Mouse (Mus musculus) intestine, embryonic 15.5 days (tissue): ENCODE results near the gene Ncbp3. TPM values are rescaled to one million over a fixed set of nuclear protein-coding genes. Genes with fewer than 3 reads are reported as not detected.

ENCODE experiments used
- ATAC-seq: fragments of 200-750 bp; cut with Nextera tagmentation; 2 replicates; pipeline ENCODE4 v1.8.0; 2017; ENCODE audit warnings: moderate TSS enrichment, moderate library complexity
- H3K27ac ChIP-seq: fragments of 300-500 bp; sonication (generic); 2 replicates; pipeline ENCODE4 v1.5.1; 2015; ENCODE audit warnings: mild to moderate bottlenecking, inconsistent platforms
- H3K27me3 ChIP-seq: fragments of 300-500 bp; sonication (generic); replicated peaks from 2 replicates; pipeline ENCODE4 v1.6.1; 2015; ENCODE audit warnings: inconsistent platforms
- H3K36me3 ChIP-seq: fragments of 300-500 bp; sonication (generic); 2 replicates; pipeline ENCODE4 v1.6.1; 2015; ENCODE audit warnings: inconsistent platforms
- H3K4me1 ChIP-seq: fragments of 300-500 bp; sonication (generic); replicated peaks from 2 replicates; pipeline ENCODE4 v1.6.1; 2015; ENCODE audit warnings: inconsistent platforms
- H3K4me2 ChIP-seq: fragments of 300-500 bp; sonication (generic); replicated peaks from 2 replicates; pipeline ENCODE4 v1.6.1; 2015; ENCODE audit warnings: mild to moderate bottlenecking, inconsistent platforms
- H3K4me3 ChIP-seq: fragments of 300-500 bp; sonication (generic); replicated peaks from 2 replicates; pipeline ENCODE4 v1.5.1; 2015; ENCODE audit warnings: inconsistent platforms
- H3K9ac ChIP-seq: fragments of 300-500 bp; sonication (generic); 2 replicates; pipeline ENCODE4 v1.6.1; 2015; ENCODE audit warnings: inconsistent platforms
- H3K9me3 ChIP-seq: fragments of 300-500 bp; sonication (generic); 2 replicates; pipeline ENCODE4 v1.6.1; 2016; ENCODE audit warnings: inconsistent platforms
- WGBS: fragments of 180-500 bp; shearing (Covaris S2); methylation state at CpG from one replicate; pipeline ENCODE4 v1.1.7; 2015; 5-methylcytosine and 5-hydroxymethylcytosine counted together
- polyA plus RNA-seq: library from polyadenylated mRNA; unstranded; fragments of >200 nt; fragmentation: Nextera tagmentation; extraction: Ambion mirVana; gene quantifications from 2 replicates; pipeline ENCODE4 v1.2.1, GENCODE M21; 2015

Gene Ncbp3
- polyA plus RNA-seq = 9.3 and 9.7 TPM in 2 replicates

DNA sequence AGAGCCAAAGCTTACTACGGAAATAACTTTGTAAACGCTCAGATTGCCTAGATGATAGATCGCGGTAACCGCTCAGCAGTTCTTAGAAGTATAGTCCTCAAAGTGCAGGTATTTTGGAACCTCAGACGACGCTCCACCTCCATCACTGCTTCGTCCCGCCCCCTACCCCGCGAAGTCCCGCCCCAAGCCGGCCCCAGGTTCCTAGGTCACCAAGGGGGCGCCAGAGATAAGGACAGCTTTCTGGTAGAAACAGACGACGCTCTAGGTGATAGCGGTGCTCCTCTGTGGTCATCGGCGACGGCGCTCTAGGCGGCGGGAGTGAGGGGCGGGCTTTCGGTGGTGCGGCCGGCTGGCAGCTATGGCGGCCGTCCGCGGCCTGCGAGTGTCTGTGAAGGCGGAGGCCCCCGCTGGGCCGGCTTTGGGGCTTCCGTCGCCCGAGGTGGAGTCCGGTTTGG, at the start of gene Ncbp3:
TSS of gene Ncbp3 (plus strand) at position 242 of the 455 bp plus-strand sequence.
- ATAC-seq = peak; percentile 97
- Histone ChIP-seq H3K9me3 (no peaks in the 10 kb centered on the region), H3K27ac (peak within 1 kb of the TSS; percentile 91), H3K9ac (peak within 1 kb of the TSS; percentile 98), H3K4me3 (peak within 1 kb of the TSS; percentile 88), H3K36me3 (peaks cover 6% of the 10 kb centered on the region; the same call in 1 of the 2 replicates), H3K27me3 (no peaks in the 10 kb centered on the region), H3K4me2 (peak within 1 kb of the TSS; percentile 71), H3K4me1 (peaks cover 9% of the 10 kb centered on the region)
- under 1% methylated on average over 39 of the region's 39 CpGs for WGBS

DNA sequence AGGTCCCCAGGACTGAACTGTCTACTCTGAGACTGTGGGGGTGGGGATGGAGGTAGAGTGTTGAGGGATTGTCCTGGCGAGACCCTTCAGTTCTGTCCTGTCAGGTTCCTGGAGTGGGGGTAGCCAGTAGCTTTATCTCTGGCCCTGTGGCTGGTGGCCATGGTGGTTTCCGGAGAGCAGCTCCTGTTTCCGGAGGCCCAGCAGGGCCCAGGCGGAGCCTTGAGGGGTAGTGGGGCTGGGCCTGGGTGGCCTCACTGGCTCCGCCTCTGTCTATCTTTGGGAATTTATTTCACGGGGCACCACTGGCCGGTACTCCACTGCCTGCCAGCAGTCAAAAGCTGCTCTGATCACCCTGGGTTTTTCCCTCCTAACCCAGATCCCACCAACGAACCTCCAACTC, 48.8 kb upstream of the Ncbp3 start, which contains the start of gene P2rx1:
TSS of gene P2rx1 (plus strand) at position 333 of the 400 bp plus-strand sequence.
- Histone ChIP-seq H3K4me2 (no peak within 1 kb of the TSS), H3K27ac (no peak within 1 kb of the TSS), H3K4me1 (peaks cover 10% of the 10 kb centered on the region; the same call in 1 of the 2 replicates), H3K27me3 (no peaks in the 10 kb centered on the region), H3K9me3 (no peaks in the 10 kb centered on the region), H3K4me3 (no peak within 1 kb of the TSS), H3K9ac (no peak within 1 kb of the TSS), H3K36me3 (no peaks in the 10 kb centered on the region)
- ATAC-seq = peak; percentile 50; the same call in 1 of the 2 replicates
- 37% methylated on average over 8 of the region's 8 CpGs for WGBS

DNA sequence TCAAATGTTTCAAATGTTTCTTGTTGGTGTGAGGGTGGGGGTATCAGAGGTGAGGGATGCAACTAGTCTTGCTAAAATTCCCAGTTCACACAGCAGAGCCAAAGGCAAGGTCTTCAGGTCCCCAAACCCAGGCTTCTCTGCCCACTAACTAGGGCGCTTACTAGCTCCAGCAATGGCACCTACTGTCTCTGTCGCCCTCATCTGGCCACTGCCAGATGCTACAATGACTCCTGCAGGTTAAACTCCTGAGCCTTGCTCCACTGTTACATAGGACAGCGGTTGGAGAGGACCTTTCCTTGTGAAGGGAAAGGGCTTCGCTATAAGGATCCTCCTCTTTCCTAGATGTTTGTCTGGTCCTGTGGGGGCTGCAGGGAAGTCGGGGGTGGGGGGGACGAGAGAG, 46.6 kb upstream of the Ncbp3 start:
- Histone ChIP-seq H3K4me2 (no peak overlapping the region), H3K27me3 (no peaks in the 10 kb centered on the region), H3K9ac (no peak overlapping the region), H3K4me3 (no peak overlapping the region), H3K4me1 (peaks cover 10% of the 10 kb centered on the region; the same call in 1 of the 2 replicates), H3K9me3 (no peaks in the 10 kb centered on the region), H3K36me3 (no peaks in the 10 kb centered on the region), H3K27ac (no peak overlapping the region)
- WGBS = 11% methylated on average over 6 of the region's 6 CpGs
- peak; percentile 59 for ATAC-seq

DNA sequence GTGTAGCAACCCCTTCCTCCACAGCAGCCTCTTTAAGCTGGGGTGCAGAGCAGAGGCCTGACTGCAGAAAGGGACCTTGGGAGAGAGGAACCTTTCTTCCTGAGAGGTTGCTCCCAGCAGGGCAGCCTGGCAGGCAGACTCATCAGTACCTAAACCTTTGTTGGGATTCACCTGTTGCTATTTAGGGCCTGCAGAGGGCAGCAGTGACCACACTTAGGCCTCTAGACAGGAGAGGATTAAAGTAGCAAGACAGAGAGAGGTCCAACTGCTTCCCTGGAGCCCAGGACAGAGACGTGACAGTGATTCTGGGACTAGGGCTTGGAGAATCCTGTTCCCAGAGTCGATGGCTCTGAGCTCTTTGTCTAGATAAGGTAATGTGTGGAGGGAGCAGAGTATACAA, 41.2 kb upstream of the Ncbp3 start:
- H3K9ac ChIP-seq = no peak overlapping the region
- 5% methylated on average over 2 of the region's 2 CpGs for WGBS

DNA sequence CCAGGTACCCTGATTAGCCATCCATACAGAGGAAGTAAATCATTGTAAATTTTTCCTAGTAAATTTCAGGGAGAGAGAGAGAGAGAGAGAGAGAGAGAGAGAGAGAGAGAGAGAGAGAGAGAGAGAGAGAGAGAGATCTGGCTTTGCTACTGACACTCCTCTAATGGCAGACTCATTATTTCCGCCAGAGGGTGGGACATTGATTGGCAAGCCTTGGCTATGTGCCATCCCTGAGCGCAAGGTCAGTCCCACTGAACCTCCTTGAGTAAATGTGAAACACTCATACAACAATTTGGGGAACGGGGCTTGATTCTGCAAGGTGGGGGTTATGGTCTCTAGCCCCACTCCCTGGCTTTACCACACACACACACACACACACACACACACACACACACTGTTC, 40.5 kb upstream of the Ncbp3 start:
- no peaks in the 10 kb centered on the region for H3K9me3 ChIP-seq
- no peak overlapping the region for H3K4me2 ChIP-seq
- no peak overlapping the region for H3K9ac ChIP-seq
- ATAC-seq = no peak
- H3K27ac ChIP-seq = no peak overlapping the region
- no peaks in the 10 kb centered on the region for H3K27me3 ChIP-seq
- H3K4me1 ChIP-seq = no peaks in the 10 kb centered on the region
- WGBS = 77% methylated on average over 3 of the region's 3 CpGs
- no peak overlapping the region for H3K4me3 ChIP-seq
- H3K36me3 ChIP-seq = no peaks in the 10 kb centered on the region

More for the DNA sequence above, 41.2 kb upstream of the Ncbp3 start:
- no peaks in the 10 kb centered on the region for H3K9me3 ChIP-seq
- H3K27ac ChIP-seq = no peak overlapping the region
- H3K4me3 ChIP-seq = no peak overlapping the region
- no peak overlapping the region for H3K4me2 ChIP-seq
- H3K27me3 ChIP-seq = no peaks in the 10 kb centered on the region
- peak; percentile 77 for ATAC-seq
- H3K4me1 ChIP-seq = no peaks in the 10 kb centered on the region
- H3K36me3 ChIP-seq = no peaks in the 10 kb centered on the region

DNA sequence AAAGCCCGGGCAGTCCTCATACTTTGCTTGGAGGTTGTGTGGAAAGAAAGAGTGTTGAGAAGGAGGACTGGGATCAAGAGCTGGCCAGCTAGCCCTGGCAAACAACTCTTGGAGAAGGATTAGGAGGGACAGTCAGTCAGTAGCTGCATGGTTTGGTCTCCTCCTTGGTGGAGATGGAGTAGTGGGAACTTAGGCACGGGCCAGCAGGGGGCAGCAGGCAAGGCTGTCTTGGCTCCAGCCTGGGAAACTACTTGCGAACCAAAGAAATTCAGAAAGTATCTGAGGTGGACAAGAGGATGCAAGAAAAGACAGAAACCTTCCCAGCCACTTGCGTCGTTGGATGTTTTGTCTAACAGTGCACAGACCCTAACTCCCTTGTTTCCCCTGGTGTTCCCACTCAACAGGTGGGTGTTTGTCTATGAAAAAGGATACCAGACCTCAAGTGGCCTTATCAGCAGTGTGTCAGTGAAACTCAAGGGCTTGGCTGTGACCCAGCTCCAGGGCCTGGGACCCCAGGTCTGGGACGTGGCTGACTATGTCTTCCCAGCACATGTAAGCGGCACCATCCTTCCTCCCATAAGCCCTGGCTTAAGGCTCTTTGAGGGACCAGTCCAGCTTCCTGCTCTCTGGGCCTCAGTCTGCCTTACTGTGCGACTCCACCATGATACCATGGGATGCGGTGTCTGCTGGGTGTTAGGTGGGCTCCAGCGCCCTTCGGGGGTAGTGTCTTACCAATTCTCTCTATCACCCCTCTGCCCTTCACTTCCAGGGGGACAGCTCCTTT, 39.7 kb upstream of the Ncbp3 start:
- no peak overlapping the region for H3K9ac ChIP-seq
- WGBS = 63% methylated on average over 11 of the region's 11 CpGs
- H3K27ac ChIP-seq = no peak overlapping the region
- no peaks in the 10 kb centered on the region for H3K9me3 ChIP-seq
- H3K4me1 ChIP-seq = no peaks in the 10 kb centered on the region
- peak; percentile 48; the same call in 1 of the 2 replicates for ATAC-seq
- no peak overlapping the region for H3K4me2 ChIP-seq
- no peak overlapping the region for H3K4me3 ChIP-seq
- no peaks in the 10 kb centered on the region for H3K36me3 ChIP-seq
- H3K27me3 ChIP-seq = no peaks in the 10 kb centered on the region

DNA sequence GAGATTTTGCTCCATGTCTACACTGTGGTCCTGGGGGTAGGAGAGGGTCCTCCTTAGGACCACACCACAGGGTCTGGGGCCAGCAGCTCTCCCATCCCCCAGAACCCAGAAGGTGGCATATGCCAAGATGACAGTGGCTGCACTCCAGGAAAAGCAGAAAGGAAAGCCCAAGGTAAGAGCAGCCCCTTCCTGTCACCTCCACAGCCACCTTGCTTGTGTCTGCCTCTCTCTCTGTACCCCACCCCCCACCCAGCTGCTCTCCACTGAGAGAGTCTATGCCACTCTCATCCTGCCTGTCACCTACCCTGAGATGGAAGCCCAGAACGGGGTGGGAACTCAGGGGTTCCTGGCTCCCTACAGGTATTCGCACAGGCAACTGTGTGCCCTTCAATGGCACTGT, 38.8 kb upstream of the Ncbp3 start:
- Histone ChIP-seq H3K4me2 (no peak overlapping the region), H3K9me3 (no peaks in the 10 kb centered on the region), H3K4me1 (no peaks in the 10 kb centered on the region), H3K4me3 (no peak overlapping the region), H3K36me3 (no peaks in the 10 kb centered on the region), H3K27ac (no peak overlapping the region), H3K27me3 (no peaks in the 10 kb centered on the region), H3K9ac (no peak overlapping the region)
- ATAC-seq = no peak
- WGBS = 63% methylated on average over 2 of the region's 2 CpGs

DNA sequence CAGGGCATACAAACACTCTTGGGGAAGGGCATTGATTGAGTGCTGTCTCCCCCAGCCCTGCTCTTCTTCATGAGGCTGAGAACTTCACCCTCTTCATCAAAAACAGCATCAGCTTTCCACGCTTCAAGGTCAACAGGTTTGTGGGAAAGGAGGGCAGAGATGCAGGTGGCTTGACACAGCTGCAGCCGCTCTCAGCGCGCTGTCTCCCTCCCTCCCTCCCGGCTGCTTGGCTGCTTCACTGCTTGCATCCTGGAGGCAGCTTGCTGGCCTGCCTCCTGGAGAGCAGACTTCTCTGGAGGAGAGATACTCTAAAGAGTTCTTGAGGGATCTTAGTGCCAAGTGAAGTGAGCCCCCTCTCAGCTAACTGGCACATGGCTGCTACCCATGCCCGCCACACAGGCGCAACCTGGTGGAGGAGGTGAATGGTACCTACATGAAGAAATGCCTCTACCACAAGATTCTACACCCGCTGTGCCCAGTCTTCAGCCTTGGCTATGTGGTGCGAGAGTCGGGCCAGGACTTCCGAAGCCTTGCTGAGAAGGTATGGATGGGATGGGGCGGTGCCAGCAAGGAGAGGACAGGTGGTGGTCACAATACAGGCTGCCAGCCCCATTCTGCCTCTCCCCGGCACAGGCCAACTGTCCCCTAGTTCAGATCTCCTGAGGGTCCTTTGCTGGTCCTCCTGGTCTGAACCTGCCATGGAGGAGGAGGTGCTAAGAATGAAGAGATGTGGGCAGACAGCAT, 37.9 kb upstream of the Ncbp3 start:
- no peaks in the 10 kb centered on the region for H3K36me3 ChIP-seq
- 0 out of 2 replicates have a peak overlapping the region, but pooled peaks have one; percentile 4 for H3K4me3 ChIP-seq
- H3K4me1 ChIP-seq = no peaks in the 10 kb centered on the region; the same call in 1 of the 2 replicates
- no peak overlapping the region for H3K27ac ChIP-seq
- no peak for ATAC-seq
- no peaks in the 10 kb centered on the region for H3K9me3 ChIP-seq
- no peaks in the 10 kb centered on the region for H3K27me3 ChIP-seq
- no peak overlapping the region for H3K4me2 ChIP-seq
- WGBS = 57% methylated on average over 13 of the region's 13 CpGs
- no peak overlapping the region for H3K9ac ChIP-seq

DNA sequence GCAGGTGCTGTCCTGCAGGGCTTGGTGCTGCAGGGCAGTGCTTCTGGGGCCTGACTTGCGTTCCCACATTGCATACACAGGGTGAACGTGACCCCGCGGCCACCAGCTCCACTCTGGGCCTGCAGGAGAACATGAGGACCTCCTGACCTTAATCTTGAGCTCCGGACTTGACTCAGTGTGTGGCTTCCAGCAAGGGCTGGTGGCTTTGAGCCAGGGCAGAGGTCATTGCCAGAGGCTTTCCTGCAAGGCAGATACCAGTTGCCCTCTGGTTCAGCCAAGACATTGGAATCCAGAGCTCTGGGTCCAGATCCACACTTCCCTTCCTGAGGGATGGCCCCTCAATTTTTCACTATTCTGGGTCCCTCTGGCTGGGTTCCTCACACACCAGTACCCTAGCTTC, 33.6 kb upstream of the Ncbp3 start:
- no peak overlapping the region for H3K4me3 ChIP-seq
- H3K4me1 ChIP-seq = peaks cover 14% of the 10 kb centered on the region
- WGBS = 76% methylated on average over 5 of the region's 5 CpGs
- H3K9ac ChIP-seq = no peak overlapping the region
- no peak for ATAC-seq
- no peaks in the 10 kb centered on the region for H3K9me3 ChIP-seq
- H3K27me3 ChIP-seq = no peaks in the 10 kb centered on the region
- no peak overlapping the region for H3K27ac ChIP-seq
- no peak overlapping the region for H3K4me2 ChIP-seq
- H3K36me3 ChIP-seq = no peaks in the 10 kb centered on the region

DNA sequence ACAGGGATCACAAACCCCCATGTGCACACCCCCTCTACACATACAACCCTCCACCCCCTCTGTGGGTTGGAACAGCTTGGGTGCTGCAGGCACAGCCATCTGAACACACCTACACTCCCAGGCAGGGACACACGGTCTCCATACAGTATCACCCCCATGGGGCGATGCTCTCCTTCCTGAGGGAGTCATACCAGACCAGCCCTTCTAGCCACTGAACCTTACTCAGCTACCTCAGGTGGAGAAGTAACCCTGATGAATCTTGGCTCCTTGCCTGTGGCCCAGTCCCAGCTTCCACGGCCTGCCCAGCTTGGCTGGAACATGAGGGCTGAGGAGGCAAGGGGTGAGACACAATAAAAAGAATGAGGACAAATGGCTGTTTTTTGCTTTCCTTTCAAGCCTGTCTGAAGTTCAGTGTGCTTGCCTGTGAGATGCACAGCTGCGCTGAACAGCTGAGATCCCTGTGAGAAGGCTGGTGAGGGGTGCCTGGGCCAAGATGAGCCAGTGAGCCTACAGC, 32.7 kb upstream of the Ncbp3 start:
- no peak overlapping the region for H3K4me3 ChIP-seq
- no peaks in the 10 kb centered on the region for H3K36me3 ChIP-seq
- H3K9me3 ChIP-seq = no peaks in the 10 kb centered on the region
- peaks cover 23% of the 10 kb centered on the region for H3K4me1 ChIP-seq
- no peak for ATAC-seq
- H3K4me2 ChIP-seq = no peak overlapping the region
- H3K27me3 ChIP-seq = peaks cover 7% of the 10 kb centered on the region; the same call in 1 of the 2 replicates
- H3K27ac ChIP-seq = no peak overlapping the region
- 78% methylated on average over 4 of the region's 4 CpGs for WGBS
- H3K9ac ChIP-seq = no peak overlapping the region

DNA sequence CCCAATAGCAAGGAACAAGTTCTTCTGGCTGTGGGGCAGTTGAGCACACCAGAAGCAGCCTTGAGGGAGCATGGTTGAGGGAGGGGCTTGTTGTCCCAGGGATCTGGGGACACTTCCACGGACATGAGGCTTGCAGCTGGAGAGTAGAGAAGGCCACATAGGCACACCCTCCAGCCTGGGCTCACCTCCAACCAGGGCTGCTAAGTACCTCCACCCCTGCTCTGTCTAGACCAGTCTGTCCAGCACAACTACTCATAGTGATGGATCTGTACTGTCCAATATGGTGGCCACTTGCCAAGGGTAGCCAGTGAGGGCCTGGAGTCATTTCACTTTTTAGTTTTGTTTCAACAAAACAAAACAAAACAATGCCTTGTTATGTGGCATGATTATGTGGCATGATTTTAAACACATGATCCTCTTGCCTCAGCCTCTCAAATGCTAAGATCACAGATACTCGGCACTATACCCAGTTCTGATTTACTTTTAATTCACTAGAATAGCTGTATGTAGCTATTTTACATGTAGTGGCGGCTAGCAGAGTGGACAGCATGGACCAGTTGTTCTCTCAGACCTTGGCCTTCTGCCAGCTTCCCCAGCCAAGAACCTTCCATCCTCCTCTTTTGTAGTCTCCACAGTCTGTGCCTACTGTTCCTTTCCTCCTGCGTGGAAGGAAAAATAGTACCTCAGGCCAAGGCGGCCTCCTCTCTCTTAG, 32.0 kb upstream of the Ncbp3 start:
- WGBS = 56% methylated on average over 5 of the region's 5 CpGs
- no peak for ATAC-seq
- Histone ChIP-seq H3K4me2 (no peak overlapping the region), H3K36me3 (no peaks in the 10 kb centered on the region), H3K9ac (no peak overlapping the region), H3K4me1 (peaks cover 23% of the 10 kb centered on the region), H3K4me3 (no peak overlapping the region), H3K27ac (no peak overlapping the region), H3K27me3 (peaks cover 14% of the 10 kb centered on the region; the same call in 1 of the 2 replicates), H3K9me3 (no peaks in the 10 kb centered on the region)

DNA sequence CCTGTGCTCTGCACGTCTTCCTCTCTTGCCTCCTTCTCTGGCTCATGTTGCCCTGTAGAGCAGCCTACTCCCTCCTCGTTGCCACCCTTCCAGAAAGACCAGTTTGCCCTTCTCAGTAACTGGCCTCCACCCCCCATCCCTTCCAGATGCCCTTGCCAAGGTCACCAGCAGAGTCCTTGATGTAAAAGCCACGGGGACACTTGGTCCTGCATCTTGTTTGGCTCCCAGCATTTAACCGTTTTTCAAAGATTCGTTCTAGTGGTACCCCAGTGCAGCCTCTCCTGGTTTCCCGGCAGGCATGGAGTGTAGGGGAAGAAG, 31.5 kb upstream of the Ncbp3 start:
- no peak for ATAC-seq
- 79% methylated on average over 6 of the region's 6 CpGs for WGBS

More for the DNA sequence above, 31.5 kb upstream of the Ncbp3 start:
- Histone ChIP-seq H3K36me3 (no peaks in the 10 kb centered on the region), H3K4me3 (no peak overlapping the region), H3K4me1 (peaks cover 23% of the 10 kb centered on the region), H3K27me3 (peaks cover 16% of the 10 kb centered on the region; the same call in 1 of the 2 replicates), H3K9ac (no peak overlapping the region), H3K4me2 (no peak overlapping the region), H3K9me3 (no peaks in the 10 kb centered on the region), H3K27ac (no peak overlapping the region)
